Mouse (Mus musculus) lung, adult 2 months (tissue): ENCODE results near the gene Pacsin1. TPM values are rescaled to one million over a fixed set of nuclear protein-coding genes. Genes with fewer than 3 reads are reported as not detected.

Source experiments
- DNase-seq: peaks from one replicate; pipeline ENCODE4 v3.0.0; 2022
- H3K4me1 ChIP-seq: fragments of 200-500 bp; 2 replicates; pipeline ENCODE4 v1.6.1; 2011; ENCODE audit warnings: low read length; ENCODE audit not compliant: control insufficient read depth, insufficient read depth
- H3K4me3 ChIP-seq: fragments of 200-500 bp; replicated peaks from 2 replicates; pipeline ENCODE3; 2011; ENCODE audit warnings: low read depth, mild to moderate bottlenecking, control low read depth, low read length; ENCODE audit errors: extremely low read depth
- CTCF ChIP-seq: fragments of 200-500 bp; IDR thresholded peaks from 2 replicates; pipeline ENCODE4 v1.5.1; 2011; ENCODE audit warnings: mild to moderate bottlenecking, low read length, control low read depth; ENCODE audit not compliant: insufficient read depth
- POLR2A ChIP-seq: fragments of 200-500 bp; IDR thresholded peaks from 2 replicates; pipeline ENCODE4 v1.6.1; 2011; ENCODE audit warnings: low read depth, mild to moderate bottlenecking, control low read depth, low read length, borderline replicate concordance; ENCODE audit errors: extremely low read depth
- WGBS: fragments of 180-500 bp; shearing (Covaris S2); methylation state at CpG from one replicate; pipeline ENCODE4 v1.1.7; 2018; 5-methylcytosine and 5-hydroxymethylcytosine counted together
- polyA plus RNA-seq: library from polyadenylated mRNA; depleted of rRNA; stranded (reverse); fragments of >200 nt; gene quantifications from 2 replicates; pipeline ENCODE4 v1.2.3, GENCODE M21; 2012

Pacsin1 gene
- polyA plus RNA-seq, 1 experiment = 1.0 TPM

DNA sequence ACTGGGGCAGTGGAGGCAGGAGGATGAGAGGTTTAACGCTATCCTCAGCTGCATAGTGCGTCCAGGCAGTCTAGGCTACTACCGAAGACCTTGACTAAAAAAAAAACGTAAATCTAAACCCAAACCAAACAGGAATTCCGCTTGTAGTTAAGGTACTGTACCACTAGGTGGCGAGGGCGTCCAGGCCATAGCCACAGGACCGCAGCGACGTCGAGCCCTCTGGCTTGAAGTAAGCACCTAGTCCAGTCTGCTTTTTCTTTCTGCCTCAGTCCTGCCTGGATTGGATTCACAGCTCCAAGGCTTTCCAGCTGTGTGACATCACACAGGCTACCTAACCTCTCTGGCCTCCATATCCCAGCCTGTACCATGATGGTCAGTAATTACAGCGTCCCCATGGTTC is 5.1 kb upstream of the Pacsin1 start:
- Histone ChIP-seq H3K4me1 (no peaks in the 10 kb centered on the region), H3K4me3 (no peak overlapping the region)
- TF ChIP-seq POLR2A = no peak
- peak; percentile 81 for TF ChIP-seq CTCF
- WGBS = 6% methylated on average over 12 of the region's 12 CpGs
- peak; percentile 48 for DNase-seq

DNA sequence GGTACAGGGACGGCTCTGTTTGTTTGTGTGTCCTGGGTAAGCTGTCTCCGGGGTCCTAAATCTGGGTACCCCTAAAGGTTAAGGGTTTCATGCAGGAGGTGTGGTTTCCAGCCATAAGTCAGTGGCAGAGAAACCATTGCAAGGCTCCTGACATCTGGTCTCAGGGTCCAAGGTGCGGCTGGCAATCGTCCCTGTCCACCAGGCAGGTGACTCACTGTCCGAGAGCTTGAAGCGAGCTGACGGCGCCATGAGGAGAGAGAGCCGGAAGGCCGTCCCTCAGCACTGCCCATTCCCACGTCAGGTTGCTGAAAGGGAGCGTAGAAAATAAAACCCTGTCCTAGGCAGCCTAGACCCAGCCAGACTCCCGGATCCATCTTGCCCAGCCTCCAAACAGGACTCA is 4.7 kb upstream of the Pacsin1 start:
- WGBS = 69% methylated on average over 13 of the region's 13 CpGs
- no peak overlapping the region for H3K4me3 ChIP-seq
- no peak for DNase-seq
- TF ChIP-seq POLR2A (no peak), CTCF (no peak)
- H3K4me1 ChIP-seq = no peaks in the 10 kb centered on the region

DNA sequence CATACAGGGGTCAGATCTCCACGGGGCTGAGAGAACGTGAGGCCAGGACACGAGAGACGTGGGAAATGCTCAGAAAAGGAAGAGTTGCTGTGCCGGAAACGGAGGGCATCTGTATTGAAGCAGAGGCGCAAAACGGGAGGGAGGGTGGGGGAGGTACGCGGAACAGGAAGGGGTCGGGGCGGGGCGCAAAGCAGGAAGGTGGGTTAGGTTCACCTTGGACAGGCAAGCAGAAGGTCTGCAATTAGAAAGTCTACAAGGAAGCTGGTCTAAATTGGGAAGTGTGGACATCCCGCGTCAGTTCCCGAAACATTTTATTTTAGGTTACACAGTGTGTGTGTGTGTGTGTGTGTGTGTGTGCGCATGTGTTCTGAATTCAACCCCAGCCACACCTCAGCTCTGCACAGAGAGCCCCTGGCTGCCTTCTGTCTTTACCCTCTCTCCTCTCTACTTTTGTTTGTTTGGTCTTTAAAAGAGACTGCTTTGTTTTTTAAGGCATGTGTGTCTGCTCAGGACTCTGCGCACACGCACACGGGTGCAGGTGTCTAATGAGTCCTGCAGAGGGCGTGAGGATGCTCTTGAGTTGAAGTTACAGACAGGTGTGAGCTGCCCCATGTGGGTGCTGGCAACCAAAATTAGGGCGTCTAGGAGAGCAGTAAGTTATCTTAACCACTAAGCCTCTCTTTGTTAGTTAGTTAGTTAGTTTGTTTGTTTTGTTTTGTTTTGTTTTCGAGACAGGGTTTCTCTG is 3.1 kb upstream of the Pacsin1 start:
- TF ChIP-seq CTCF = no peak
- TF ChIP-seq POLR2A = no peak
- Histone ChIP-seq H3K4me1 (no peaks in the 10 kb centered on the region), H3K4me3 (no peak overlapping the region)
- WGBS = 69% methylated on average over 23 of the region's 23 CpGs
- DNase-seq = no peak

DNA sequence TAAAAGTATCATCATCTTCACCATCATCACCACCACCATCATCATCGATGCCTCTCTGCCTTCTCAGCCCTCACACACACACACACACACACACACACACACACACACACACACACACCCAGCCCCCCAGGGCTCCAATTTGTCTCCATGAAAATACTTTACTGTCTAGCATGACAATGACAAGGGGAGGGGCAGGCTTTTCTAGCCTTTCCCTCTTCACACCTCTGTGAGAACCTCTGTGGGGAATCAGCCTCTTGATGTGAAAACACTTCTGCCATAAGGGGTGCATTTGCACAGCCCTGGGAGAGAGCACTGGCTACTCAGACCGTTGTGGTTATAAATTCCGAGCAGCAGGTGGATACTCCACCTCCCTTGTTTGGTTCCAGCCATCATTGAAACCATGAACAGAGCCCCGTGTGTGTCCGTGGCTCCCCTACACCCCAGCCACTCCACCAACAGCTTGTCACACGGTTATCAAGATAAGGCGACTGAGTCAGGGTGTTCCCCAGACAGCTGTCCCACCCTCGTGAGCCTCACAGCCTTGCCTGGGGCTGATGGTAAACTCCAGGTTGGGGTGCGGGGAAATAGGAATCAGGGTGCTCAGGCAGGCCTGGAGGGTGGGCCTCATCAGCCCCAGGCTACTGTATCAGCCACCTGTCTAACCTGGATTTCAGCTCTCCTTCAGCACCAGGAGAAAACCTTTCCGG is 1.9 kb upstream of the Pacsin1 start:
- H3K4me3 ChIP-seq = no peak overlapping the region
- WGBS = 49% methylated on average over 10 of the region's 10 CpGs
- no peak for DNase-seq
- TF ChIP-seq POLR2A (no peak), CTCF (no peak)
- no peaks in the 10 kb centered on the region for H3K4me1 ChIP-seq

DNA sequence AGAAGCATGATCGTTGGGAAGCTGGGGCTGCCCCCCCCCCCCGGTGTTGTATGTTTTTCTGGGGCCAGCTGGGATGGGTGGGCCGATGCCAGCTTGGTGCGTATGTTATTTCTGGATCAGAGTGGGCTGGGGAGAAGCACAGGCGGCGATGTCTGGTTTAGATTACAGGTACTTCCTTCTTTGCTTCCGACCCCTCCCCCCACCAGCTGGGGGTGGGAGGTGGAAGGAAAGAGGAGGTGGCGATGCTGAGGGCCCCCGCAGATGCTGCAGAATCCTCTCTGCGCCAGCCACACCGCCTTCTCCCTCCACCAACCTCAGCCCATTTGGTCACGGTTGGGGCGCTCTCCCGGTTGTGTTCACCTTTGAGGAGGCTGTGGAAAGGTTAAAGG is 696 bp downstream of the Pacsin1 start:
- Histone ChIP-seq H3K4me1 (no peaks in the 10 kb centered on the region), H3K4me3 (no peak overlapping the region)
- DNase-seq = no peak
- no peak for TF ChIP-seq POLR2A
- TF ChIP-seq CTCF = no peak
- WGBS = 7% methylated on average over 13 of the region's 14 CpGs

DNA sequence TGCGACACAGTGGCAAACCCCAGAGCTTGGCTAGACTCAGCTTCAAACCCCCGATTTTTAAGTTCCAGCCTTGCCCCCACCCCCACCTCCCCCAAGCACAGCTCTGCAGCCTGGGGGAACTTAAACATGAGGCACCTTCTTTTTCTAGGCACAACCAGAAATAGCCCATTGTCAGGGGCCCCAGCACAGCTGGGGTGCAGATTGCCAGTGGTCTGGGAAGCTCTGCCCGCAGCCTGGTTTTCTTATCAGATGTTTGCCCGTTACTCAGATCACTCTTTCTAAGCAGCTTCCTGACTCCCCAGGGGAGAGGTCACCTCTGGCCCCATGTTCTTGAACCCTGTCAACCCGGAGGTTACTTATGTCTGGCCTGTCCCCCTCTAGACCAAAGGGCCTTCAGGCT is 1.1 kb downstream of the Pacsin1 start:
- TF ChIP-seq CTCF (no peak), POLR2A (no peak)
- no peaks in the 10 kb centered on the region for H3K4me1 ChIP-seq
- no peak for DNase-seq
- no peak overlapping the region for H3K4me3 ChIP-seq
- WGBS = 14% methylated on average over 5 of the region's 5 CpGs

DNA sequence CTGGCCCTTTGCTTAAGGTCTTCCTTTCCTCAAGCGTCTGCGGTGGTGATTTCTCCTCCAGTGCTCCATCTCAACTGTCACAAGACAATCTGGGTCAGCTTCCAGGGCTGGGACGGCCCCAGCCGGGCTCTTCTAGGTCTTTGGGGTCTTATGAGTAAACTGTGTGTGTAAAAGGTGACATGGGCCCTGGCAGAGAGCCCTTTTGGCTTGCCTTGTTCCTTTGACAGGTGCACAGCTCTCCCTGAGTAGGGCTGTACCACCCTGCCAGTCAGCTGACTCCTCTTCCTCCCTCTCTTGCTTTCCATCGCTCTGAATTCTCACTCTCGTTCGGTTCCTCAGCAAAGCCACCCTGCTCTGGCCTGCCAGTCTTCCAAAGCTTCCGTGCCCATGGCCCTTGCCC is 1.8 kb downstream of the Pacsin1 start:
- no peaks in the 10 kb centered on the region for H3K4me1 ChIP-seq
- no peak for DNase-seq
- TF ChIP-seq CTCF (no peak), POLR2A (no peak)
- 58% methylated on average over 8 of the region's 8 CpGs for WGBS
- no peak overlapping the region for H3K4me3 ChIP-seq

DNA sequence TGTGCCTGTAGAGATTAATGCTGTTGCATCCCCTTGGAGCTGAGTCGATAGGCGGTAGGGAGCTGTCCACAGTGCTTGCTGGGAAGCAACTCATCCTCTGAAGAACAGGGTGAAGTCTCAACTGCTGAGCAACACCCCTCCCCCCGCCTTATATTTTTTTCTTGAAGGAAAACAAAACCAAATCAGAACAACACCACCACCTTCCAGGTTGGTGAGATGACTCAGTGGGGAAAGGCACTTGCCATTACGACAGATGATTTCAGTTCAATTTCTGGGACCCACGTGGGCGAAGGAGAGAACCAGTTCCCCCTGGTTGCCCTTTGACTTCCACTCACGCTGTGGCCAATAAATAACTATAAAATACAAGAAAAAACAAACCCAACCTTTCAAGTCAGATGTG is 3.5 kb downstream of the Pacsin1 start:
- TF ChIP-seq POLR2A (no peak), CTCF (no peak)
- WGBS = 64% methylated on average over 7 of the region's 7 CpGs
- H3K4me1 ChIP-seq = no peaks in the 10 kb centered on the region
- no peak for DNase-seq
- H3K4me3 ChIP-seq = no peak overlapping the region

DNA sequence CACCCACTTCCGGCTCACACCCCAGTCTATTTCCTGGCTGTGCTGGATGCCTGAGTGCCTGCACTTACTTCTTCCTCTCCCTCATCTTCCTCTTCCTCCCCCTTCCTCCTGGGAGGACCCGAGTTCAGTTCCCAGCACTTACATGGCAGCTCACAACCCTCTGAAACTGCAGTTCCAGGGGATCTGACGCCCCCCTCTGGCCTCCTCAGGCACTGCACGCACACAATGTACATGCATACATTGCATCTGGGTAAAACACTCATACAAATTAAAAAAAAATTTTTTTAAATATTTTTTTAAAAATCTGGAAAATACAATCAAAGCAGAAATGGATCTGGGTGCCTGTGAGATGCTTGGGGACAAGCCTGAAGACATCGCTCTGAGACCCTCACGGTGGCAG is 16.4 kb downstream of the Pacsin1 start:
- TF ChIP-seq CTCF = no peak
- TF ChIP-seq POLR2A = no peak
- Histone ChIP-seq H3K4me3 (no peak overlapping the region), H3K4me1 (no peaks in the 10 kb centered on the region)
- WGBS = 72% methylated on average over 6 of the region's 6 CpGs
- no peak for DNase-seq

DNA sequence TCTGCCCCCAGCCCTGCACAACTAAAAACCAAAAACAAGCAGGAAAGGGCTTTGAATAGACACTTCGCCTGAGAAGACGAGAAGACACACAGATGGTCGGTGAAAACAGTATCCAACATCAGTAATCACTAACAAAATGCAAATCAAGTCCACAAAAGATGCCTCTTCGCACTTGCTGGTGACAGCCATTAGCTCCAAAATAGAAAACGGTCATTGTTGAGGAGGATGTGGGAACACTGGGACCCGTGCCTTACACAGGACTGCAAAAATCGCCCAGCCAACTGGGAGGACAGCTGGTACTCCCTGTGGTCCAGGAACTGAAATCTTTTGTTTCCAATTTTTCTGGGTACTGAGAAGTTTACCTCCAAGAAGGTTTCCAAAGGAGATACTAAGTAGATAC is 18.6 kb downstream of the Pacsin1 start:
- DNase-seq = no peak
- Histone ChIP-seq H3K4me3 (no peak overlapping the region), H3K4me1 (no peaks in the 10 kb centered on the region)
- WGBS = 80% methylated on average over 7 of the region's 7 CpGs
- TF ChIP-seq CTCF (no peak), POLR2A (no peak)
